Mouse (Mus musculus): ENCODE measurements around the gene Rtn4rl1. TPM values are rescaled to one million over a fixed set of nuclear protein-coding genes. Genes with fewer than 3 reads are reported as not detected.

Rtn4rl1 gene
- polyA plus RNA-seq, 1 experiment from 2014 or later, result 4.2 TPM

- peaks cover 19% of the 10 kb centered on the region; the same call in 1 of the 2 replicates for H3K27me3 ChIP-seq (ENCODE audit: insufficient read depth, low read length)
- peak overlapping the region; percentile 1; the same call in 1 of the 2 replicates for H3K9ac ChIP-seq (ENCODE audit: low read depth, low read length)
- no peak for TF ChIP-seq CTCF (IDR thresholded peaks at IDR 0.05; ENCODE audit: low read depth)
- 0 out of 2 replicates have a peak overlapping the region, but pooled peaks have one; percentile 11 for H3K4me3 ChIP-seq (replicated peaks; ENCODE audit: low read depth, low read length)
- H3K36me3 ChIP-seq (ENCODE audit: insufficient read depth, low read length), result no peaks in the 10 kb centered on the region
- H3K4me2 ChIP-seq (ENCODE audit: low read length), result peak overlapping the region; percentile 50
- no peak for ATAC-seq (replicated peaks; ENCODE audit: low FRiP score, low read depth)
- H3K27ac ChIP-seq, result no peak overlapping the region
- H3K9me3 ChIP-seq (replicated peaks; ENCODE audit: low read length), result no peaks in the 10 kb centered on the region
- 16% methylated on average over 16 of the region's 16 CpGs for WGBS
- DNase-seq (ENCODE audit: low spot score), result peak; percentile 29
- H3K4me1 ChIP-seq (replicated peaks; ENCODE audit: insufficient read depth, low read length), result peaks cover 14% of the 10 kb centered on the region
These were observed 85.9 kb downstream of the Rtn4rl1 start for GRCm38 (mm10) chr11:75279342-75280065.

- no peaks in the 10 kb centered on the region for H3K36me3 ChIP-seq (ENCODE audit: insufficient read depth, low read length)
- 70% methylated on average over 5 of the region's 5 CpGs for WGBS
- TF ChIP-seq CTCF (IDR thresholded peaks at IDR 0.05; ENCODE audit: low read depth), result no peak
These were observed 86.5 kb downstream of the Rtn4rl1 start for GRCm38 (mm10) chr11:75280066-75280410.

DNA sequence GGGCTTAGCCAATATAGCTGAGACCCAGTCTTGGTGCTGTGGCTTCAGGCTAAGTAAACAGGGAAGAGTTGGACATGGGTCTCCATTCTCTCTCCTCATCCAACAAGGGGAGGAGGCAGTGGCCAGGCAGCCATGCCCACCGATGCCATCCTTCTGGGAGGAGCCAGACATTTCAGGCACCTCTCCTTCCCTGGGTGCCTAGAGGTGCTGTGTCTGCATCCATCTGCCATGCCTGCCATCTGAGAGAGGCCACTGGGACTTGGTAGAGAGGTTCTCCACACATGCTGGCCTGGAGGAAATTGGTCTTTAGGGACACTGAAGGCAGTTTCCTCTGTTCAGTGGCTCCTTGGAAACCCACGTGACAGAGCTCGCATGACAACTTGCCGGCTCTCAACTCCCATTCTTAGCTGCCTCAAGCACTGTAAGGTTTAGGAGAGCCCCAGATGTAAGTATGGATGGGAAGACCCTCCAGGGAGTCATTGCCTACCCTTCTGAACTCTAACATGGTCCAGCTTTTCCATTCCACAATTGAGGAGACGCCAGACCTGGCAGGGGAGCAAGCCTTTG lies 86.9 kb downstream of the Rtn4rl1 start:
- peaks cover 19% of the 10 kb centered on the region; the same call in 1 of the 2 replicates for H3K27me3 ChIP-seq (ENCODE audit: insufficient read depth, low read length)
- WGBS, result 58% methylated on average over 5 of the region's 5 CpGs
- H3K4me1 ChIP-seq (replicated peaks; ENCODE audit: insufficient read depth, low read length), result peaks cover 14% of the 10 kb centered on the region
- 0 out of 2 replicates have a peak, but pooled peaks have one; percentile 7 for ATAC-seq (replicated peaks; ENCODE audit: low FRiP score, low read depth)
- no peak for TF ChIP-seq CTCF (IDR thresholded peaks at IDR 0.05; ENCODE audit: low read depth)
- no peak overlapping the region for H3K9ac ChIP-seq (ENCODE audit: low read depth, low read length)
- DNase-seq (ENCODE audit: low spot score), result no peak
- no peaks in the 10 kb centered on the region for H3K9me3 ChIP-seq (replicated peaks; ENCODE audit: low read length)
- H3K4me3 ChIP-seq (replicated peaks; ENCODE audit: low read depth, low read length), result no peak overlapping the region
- no peak overlapping the region for H3K4me2 ChIP-seq (ENCODE audit: low read length)
- H3K27ac ChIP-seq, result no peak overlapping the region
- no peaks in the 10 kb centered on the region for H3K36me3 ChIP-seq (ENCODE audit: insufficient read depth, low read length)

More at GRCm38 (mm10) chr11:75280066-75280410, 86.5 kb downstream of the Rtn4rl1 start:
- DNase-seq (ENCODE audit: low spot score) (no peak), ATAC-seq (replicated peaks; ENCODE audit: low FRiP score, low read depth) (no peak)
- no peak overlapping the region for H3K4me3 ChIP-seq (replicated peaks; ENCODE audit: low read depth, low read length)
- peaks cover 19% of the 10 kb centered on the region; the same call in 1 of the 2 replicates for H3K27me3 ChIP-seq (ENCODE audit: insufficient read depth, low read length)
- no peaks in the 10 kb centered on the region for H3K9me3 ChIP-seq (replicated peaks; ENCODE audit: low read length)
- H3K4me1 ChIP-seq (replicated peaks; ENCODE audit: insufficient read depth, low read length), result peaks cover 14% of the 10 kb centered on the region
- no peak overlapping the region for H3K9ac ChIP-seq (ENCODE audit: low read depth, low read length)
- H3K4me2 ChIP-seq (ENCODE audit: low read length), result no peak overlapping the region
- no peak overlapping the region for H3K27ac ChIP-seq

- H3K4me3 ChIP-seq (replicated peaks; ENCODE audit: low read depth, low read length), result peak overlapping the region; percentile 8; the same call in 1 of the 2 replicates
- 12% methylated on average over 29 of the region's 29 CpGs for WGBS
- peaks cover 19% of the 10 kb centered on the region; the same call in 1 of the 2 replicates for H3K27me3 ChIP-seq (ENCODE audit: insufficient read depth, low read length)
- TF ChIP-seq CTCF (IDR thresholded peaks at IDR 0.05; ENCODE audit: low read depth), result no peak
- DNase-seq (ENCODE audit: low spot score) (no peak), ATAC-seq (replicated peaks; ENCODE audit: low FRiP score, low read depth) (no peak)
- no peak overlapping the region for H3K27ac ChIP-seq
- no peaks in the 10 kb centered on the region for H3K9me3 ChIP-seq (replicated peaks; ENCODE audit: low read length)
- H3K9ac ChIP-seq (ENCODE audit: low read depth, low read length), result no peak overlapping the region
- peak overlapping the region; percentile 34 for H3K4me2 ChIP-seq (ENCODE audit: low read length)
- no peaks in the 10 kb centered on the region for H3K36me3 ChIP-seq (ENCODE audit: insufficient read depth, low read length)
- peaks cover 14% of the 10 kb centered on the region for H3K4me1 ChIP-seq (replicated peaks; ENCODE audit: insufficient read depth, low read length)
These were observed 88.0 kb downstream of the Rtn4rl1 start for GRCm38 (mm10) chr11:75281380-75282256.

- Histone ChIP-seq H3K36me3 (ENCODE audit: insufficient read depth, low read length) (no peaks in the 10 kb centered on the region), H3K9me3 (replicated peaks; ENCODE audit: low read length) (no peaks in the 10 kb centered on the region), H3K27ac (no peak overlapping the region), H3K9ac (ENCODE audit: low read depth, low read length) (no peak overlapping the region), H3K4me3 (replicated peaks; ENCODE audit: low read depth, low read length) (peak overlapping the region; percentile 8; the same call in 1 of the 2 replicates), H3K4me1 (replicated peaks; ENCODE audit: insufficient read depth, low read length) (peaks cover 14% of the 10 kb centered on the region), H3K27me3 (ENCODE audit: insufficient read depth, low read length) (peaks cover 19% of the 10 kb centered on the region; the same call in 1 of the 2 replicates), H3K4me2 (ENCODE audit: low read length) (peak overlapping the region; percentile 34)
- DNase-seq (ENCODE audit: low spot score) (no peak), ATAC-seq (replicated peaks; ENCODE audit: low FRiP score, low read depth) (no peak)
- TF ChIP-seq CTCF (IDR thresholded peaks at IDR 0.05; ENCODE audit: low read depth), result no peak
- WGBS, result 17% methylated on average over 13 of the region's 13 CpGs
These were observed 89.0 kb downstream of the Rtn4rl1 start for GRCm38 (mm10) chr11:75282496-75283120.
